ENCODE assay signal across 8 mouse cellular contexts in genomic region chr2:35696542-35697391, GRCm38 (mm10).
DNase-seq lines count a peak whose midpoint lies in the region; ATAC-seq lines count a peak whose summit lies in the region.

No protein-coding gene starts in this region.

- H3K4me1 ChIP-seq in embryonic facial prominence, embryonic 11.5 days (ENCODE audit: control insufficient read depth, insufficient read depth, low read length) = peaks cover 21% of the 10 kb centered on the region
- peaks cover 100% of the 10 kb centered on the region for H3K4me1 ChIP-seq in heart, embryonic 10.5 days
- peaks cover 42% of the 10 kb centered on the region for H3K4me1 ChIP-seq in kidney, embryonic 14.5 days (ENCODE audit: control insufficient read depth, insufficient read depth, low read length)

- no peaks in the 10 kb centered on the region for H3K27me3 ChIP-seq in embryonic facial prominence, embryonic 11.5 days (ENCODE audit: control insufficient read depth, insufficient read depth, low read length)
- no peaks in the 10 kb centered on the region for H3K27me3 ChIP-seq in heart, embryonic 10.5 days (ENCODE audit: insufficient read depth, poor library complexity, severe bottlenecking)
- H3K27me3 ChIP-seq in kidney, embryonic 14.5 days (ENCODE audit: control insufficient read depth, insufficient read depth, low read length) = no peaks in the 10 kb centered on the region

- peak; percentile 61 for ATAC-seq in embryonic facial prominence, embryonic 11.5 days (replicated peaks; ENCODE audit: insufficient number of reproducible peaks, low FRiP score, low TSS enrichment, low read depth)
- ATAC-seq in kidney, embryonic 14.5 days (ENCODE audit: low FRiP score, low TSS enrichment) = peak; percentile 25; the same call in 1 of the 2 replicates
- ATAC-seq in CD4-positive, CD25-positive, alpha-beta regulatory T cell, adult 4 months = no peak

- H3K27ac ChIP-seq in embryonic facial prominence, embryonic 11.5 days (replicated peaks; ENCODE audit: low read depth, low read length) = peak overlapping the region; percentile 83
- H3K27ac ChIP-seq in heart, embryonic 10.5 days = peak overlapping the region; percentile 78
- H3K27ac ChIP-seq in kidney, embryonic 14.5 days (ENCODE audit: low read depth, low read length) = peak overlapping the region; percentile 86

- peak overlapping the region; percentile 18; the same call in 1 of the 2 replicates for H3K9ac ChIP-seq in embryonic facial prominence, embryonic 11.5 days (replicated peaks; ENCODE audit: low read length)
- H3K9ac ChIP-seq in kidney, embryonic 14.5 days (ENCODE audit: low read depth, low read length) = peak overlapping the region; percentile 25; the same call in 1 of the 2 replicates

- H3K4me2 ChIP-seq in embryonic facial prominence, embryonic 11.5 days (ENCODE audit: low read depth, low read length) = peak overlapping the region; percentile 33; the same call in 1 of the 2 replicates
- peak overlapping the region; percentile 21; the same call in 1 of the 2 replicates for H3K4me2 ChIP-seq in kidney, embryonic 14.5 days (replicated peaks; ENCODE audit: low read depth, low read length)

- 16% methylated on average over 3 of the region's 3 CpGs for WGBS in embryonic facial prominence, embryonic 11.5 days
- WGBS in heart, embryonic 10.5 days = 19% methylated on average over 3 of the region's 3 CpGs
- 25% methylated on average over 3 of the region's 3 CpGs for WGBS in kidney, embryonic 14.5 days

- no peaks in the 10 kb centered on the region for H3K36me3 ChIP-seq in embryonic facial prominence, embryonic 11.5 days (replicated peaks; ENCODE audit: control insufficient read depth, insufficient read depth, low read depth, low read length)
- peaks cover 4% of the 10 kb centered on the region; the same call in 1 of the 2 replicates for H3K36me3 ChIP-seq in heart, embryonic 10.5 days
- H3K36me3 ChIP-seq in kidney, embryonic 14.5 days (ENCODE audit: control insufficient read depth, insufficient read depth, low read length) = no peaks in the 10 kb centered on the region

- H3K9me3 ChIP-seq in embryonic facial prominence, embryonic 11.5 days (replicated peaks; ENCODE audit: control insufficient read depth, low read length) = no peaks in the 10 kb centered on the region
- H3K9me3 ChIP-seq in heart, embryonic 10.5 days = no peaks in the 10 kb centered on the region
- no peaks in the 10 kb centered on the region for H3K9me3 ChIP-seq in kidney, embryonic 14.5 days (ENCODE audit: control insufficient read depth, low read length)

- peak; percentile 80 for DNase-seq in NIH3T3 (ENCODE audit: low read depth)
- peak; percentile 77 for DNase-seq in embryonic facial prominence, embryonic 11.5 days (ENCODE audit: low spot score)
- no peak for DNase-seq in heart, embryonic 10.5 days (ENCODE audit: low spot score)
- peak; percentile 35 to 77 for DNase-seq in lung, postnatal 4 days
- DNase-seq in left cerebral cortex, adult 18-20 months (ENCODE audit: low spot score in 2 of 2) = no peak
- DNase-seq in spleen, postnatal 10 days (ENCODE audit: low spot score in 2 of 2) = no peak

- no peak overlapping the region for H3K4me3 ChIP-seq in embryonic facial prominence, embryonic 11.5 days (ENCODE audit: low read depth, low read length)
- H3K4me3 ChIP-seq in heart, embryonic 10.5 days = 0 out of 2 replicates have a peak overlapping the region, but pooled peaks have one; percentile 0
- H3K4me3 ChIP-seq in kidney, embryonic 14.5 days (ENCODE audit: low read length) = no peak overlapping the region; the same call in 1 of the 2 replicates

Comparison
In these comparisons a context has a peak if more than half of its experiments do, and no peak if none do; other contexts are left out.
1. DNase-seq: peak in NIH3T3 (single experiment), embryonic facial prominence, embryonic 11.5 days (single experiment) and lung, postnatal 4 days (2 of 2); none in heart, embryonic 10.5 days (single experiment), left cerebral cortex, adult 18-20 months (0 of 2) and spleen, postnatal 10 days (0 of 2).
2. Peak in every context shown above with its lines, with median percentiles within 50 percentile points of each other: H3K27ac ChIP-seq.